Mouse (Mus musculus) brain, embryonic 14.5 days (tissue): ENCODE data around the gene Gbe1. TPM values are rescaled to one million over a fixed set of nuclear protein-coding genes. Genes with fewer than 3 reads are reported as not detected.

Experiments
- DNase-seq: peaks from one replicate; pipeline ENCODE4 v3.0.0-alpha.2; 2011; ENCODE audit warnings: low read depth
- CTCF ChIP-seq: fragments of 200-500 bp; IDR thresholded peaks from 2 replicates; pipeline ENCODE4 v1.5.1; 2012; ENCODE audit warnings: inconsistent platforms, mild to moderate bottlenecking, moderate library complexity, borderline replicate concordance; ENCODE audit not compliant: insufficient read depth, insufficient read length; ENCODE audit errors: extremely low read depth
- POLR2A ChIP-seq: fragments of 200-500 bp; IDR thresholded peaks from 2 replicates; pipeline ENCODE4 v1.6.1; 2012; ENCODE audit warnings: mild to moderate bottlenecking, inconsistent platforms, borderline replicate concordance; ENCODE audit not compliant: poor library complexity, insufficient read depth, insufficient read length, severe bottlenecking; ENCODE audit errors: extremely low read depth
- polyA plus RNA-seq: library from polyadenylated mRNA; depleted of rRNA; stranded (reverse); fragments of >200 nt; gene quantifications from 2 replicates; pipeline ENCODE4 v1.2.3, GENCODE M21; 2012; rRNA removed

The Gbe1 gene
- 7.3 and 8.9 TPM in 2 replicates for polyA plus RNA-seq

DNA sequence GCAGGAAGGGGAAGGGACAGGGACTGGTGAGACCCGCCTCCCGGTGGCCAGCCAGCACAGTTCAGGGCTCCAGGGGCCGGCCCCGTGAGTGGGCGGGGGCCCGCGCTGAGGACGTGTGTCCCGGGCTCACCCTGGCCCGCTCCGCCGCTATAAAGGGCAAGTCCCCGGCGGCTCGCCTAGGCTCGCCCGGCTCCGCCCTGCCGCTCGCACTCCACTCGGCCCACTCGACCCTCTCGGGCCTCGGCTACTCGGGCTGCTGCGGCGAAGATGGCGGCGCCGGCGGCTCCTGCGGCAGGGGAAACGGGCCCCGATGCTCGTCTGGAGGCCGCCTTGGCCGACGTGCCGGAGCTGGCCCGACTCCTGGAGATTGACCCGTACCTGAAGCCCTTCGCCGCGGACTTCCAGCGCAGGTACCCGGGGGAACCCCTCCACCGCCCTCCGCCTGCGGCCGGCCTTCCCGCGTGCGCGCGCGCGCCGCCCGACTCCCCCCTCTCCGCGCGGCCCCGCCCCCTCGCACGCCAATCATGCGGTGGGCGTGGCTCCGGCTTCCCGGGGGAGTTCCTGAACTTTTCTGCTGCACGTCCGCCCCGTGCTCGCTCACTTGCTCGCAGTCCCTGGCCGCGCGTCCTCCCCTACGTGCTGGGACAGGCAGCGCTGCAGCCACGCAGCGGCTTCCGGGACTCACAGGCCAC lies at the start of gene Gbe1:
Gene Gbe1 (plus strand): TSS at position 64 of the 692 bp plus-strand sequence.
- TF ChIP-seq CTCF (no peak), POLR2A (peak; percentile 96)
- peak; percentile 95 for DNase-seq

DNA sequence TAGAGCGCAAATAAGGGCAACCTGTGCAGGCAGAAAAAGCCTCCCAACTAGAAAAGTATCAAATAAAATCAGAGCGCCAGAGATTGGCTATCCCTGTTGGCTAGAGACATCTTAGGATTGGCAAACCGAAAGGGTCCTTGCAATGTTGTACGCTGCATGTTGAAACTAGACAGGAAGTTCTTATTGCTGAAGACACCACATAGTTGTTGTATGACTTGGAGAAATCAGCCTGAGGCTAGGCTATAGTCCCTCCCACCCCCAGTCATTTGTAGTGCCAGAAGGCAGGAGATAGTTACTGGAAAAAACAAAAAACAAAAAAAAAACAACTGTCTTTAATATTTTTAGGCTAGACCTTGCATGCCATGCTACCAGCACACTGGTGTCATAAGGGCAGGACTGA lies 3.1 kb upstream of the Gbe1 start:
- TF ChIP-seq POLR2A (no peak), CTCF (no peak)
- DNase-seq: no peak

DNA sequence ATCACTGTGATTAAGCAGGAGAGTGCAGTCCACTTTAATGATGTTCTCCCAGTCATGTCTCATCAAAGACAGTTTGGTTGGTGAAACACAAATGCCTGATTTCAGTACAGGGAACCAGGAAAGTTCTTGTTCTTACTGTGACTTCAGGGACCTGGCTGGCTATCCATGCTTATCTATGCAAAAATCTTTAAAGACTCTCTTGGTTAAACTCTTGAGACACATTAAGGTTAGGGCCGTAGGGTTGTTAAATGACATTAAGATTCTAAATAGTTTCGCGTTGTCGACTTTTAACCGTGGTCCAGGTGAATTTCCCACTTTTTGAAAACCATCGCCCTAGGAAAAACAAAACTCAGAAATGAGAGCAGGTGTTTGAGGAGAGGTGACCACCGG lies 258 bp upstream of the Gbe1 start:
- TF ChIP-seq POLR2A: no peak
- no peak for TF ChIP-seq CTCF
- peak; percentile 35 for DNase-seq

DNA sequence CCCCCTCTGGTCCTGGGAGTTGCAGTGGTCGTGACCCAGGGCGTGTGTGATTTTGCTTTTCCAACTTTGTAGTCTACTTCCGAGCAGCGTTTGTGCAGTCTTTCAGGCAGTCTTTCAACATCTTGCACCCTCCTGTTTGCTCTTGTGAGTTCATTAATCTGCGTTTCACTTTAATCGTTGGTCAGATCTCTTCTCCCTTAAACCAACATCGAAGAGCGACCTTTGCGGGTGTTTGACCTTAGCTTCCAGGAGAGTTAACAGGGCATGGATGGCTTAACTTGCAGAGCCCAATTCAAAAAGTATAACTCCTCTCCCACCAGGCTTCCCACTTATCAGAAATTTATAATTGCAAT lies 805 bp downstream of the Gbe1 start:
- TF ChIP-seq POLR2A (no peak), CTCF (no peak)
- DNase-seq: no peak

DNA sequence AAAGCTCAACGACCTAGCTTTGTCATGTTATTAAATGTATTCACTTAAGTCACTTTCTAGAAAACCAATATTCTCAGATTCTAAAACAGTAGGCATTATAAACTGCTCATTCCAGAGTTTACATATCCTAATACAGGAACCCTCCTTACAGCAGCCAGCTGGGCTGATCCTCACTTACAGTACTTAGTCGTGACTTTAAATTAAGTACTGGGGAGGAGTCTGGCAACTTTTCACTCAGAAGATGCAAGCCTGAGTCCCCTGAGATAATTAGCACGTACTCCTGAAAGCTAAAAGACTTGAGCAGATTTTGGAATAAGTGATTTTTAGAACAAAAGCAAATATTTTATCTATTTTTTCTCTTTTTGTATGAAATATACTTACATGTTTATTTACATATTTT lies 1.5 kb downstream of the Gbe1 start:
- TF ChIP-seq POLR2A (no peak), CTCF (no peak)
- DNase-seq: peak; percentile 45

DNA sequence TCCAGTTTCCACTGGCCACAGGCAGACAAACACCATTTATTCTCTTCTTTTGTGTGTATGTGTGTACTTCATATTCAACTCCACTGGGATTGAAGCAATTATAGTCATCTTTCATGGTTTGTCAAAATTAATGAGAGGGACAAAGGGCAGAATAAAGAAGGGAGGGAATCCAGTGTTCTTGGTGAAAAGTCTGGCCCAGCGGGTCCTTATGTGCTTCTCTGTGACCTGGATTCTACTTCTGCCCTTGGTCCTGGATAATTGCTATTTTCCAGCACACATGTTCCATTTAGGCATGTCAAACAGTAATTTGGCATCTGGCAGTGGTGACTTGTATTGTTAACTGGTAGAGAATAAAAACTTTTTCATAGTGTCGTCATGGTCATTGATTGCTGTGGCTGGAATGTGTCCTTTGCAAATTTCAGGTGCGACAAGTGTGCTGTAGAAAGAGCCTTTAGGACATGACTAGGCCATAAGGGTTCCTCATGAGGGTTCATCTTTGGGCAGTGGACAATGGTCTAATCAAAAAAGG lies 2.2 kb downstream of the Gbe1 start:
- peak; percentile 49 for DNase-seq
- TF ChIP-seq POLR2A (no peak), CTCF (no peak)

DNA sequence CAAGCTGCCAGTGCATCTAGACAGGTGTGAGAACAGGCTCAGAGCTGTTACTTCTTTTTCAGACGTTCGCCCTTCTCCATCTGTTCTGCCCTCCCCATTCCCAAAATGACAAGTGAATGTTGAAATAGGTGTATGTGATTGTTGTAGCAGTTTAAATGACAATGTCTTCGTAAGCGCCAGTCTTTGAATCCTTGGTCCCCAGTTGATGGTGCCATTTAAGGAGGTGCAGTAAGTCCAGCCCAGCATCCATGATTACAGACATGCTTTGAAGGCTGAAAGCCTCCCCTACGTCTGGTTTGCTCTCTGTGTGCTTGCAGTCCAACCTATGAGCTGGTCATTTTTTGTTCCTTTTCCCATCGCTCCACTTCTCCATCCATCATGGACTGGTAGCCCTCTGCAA lies 5.6 kb downstream of the Gbe1 start:
- DNase-seq: no peak
- no peak for TF ChIP-seq POLR2A
- TF ChIP-seq CTCF: no peak

DNA sequence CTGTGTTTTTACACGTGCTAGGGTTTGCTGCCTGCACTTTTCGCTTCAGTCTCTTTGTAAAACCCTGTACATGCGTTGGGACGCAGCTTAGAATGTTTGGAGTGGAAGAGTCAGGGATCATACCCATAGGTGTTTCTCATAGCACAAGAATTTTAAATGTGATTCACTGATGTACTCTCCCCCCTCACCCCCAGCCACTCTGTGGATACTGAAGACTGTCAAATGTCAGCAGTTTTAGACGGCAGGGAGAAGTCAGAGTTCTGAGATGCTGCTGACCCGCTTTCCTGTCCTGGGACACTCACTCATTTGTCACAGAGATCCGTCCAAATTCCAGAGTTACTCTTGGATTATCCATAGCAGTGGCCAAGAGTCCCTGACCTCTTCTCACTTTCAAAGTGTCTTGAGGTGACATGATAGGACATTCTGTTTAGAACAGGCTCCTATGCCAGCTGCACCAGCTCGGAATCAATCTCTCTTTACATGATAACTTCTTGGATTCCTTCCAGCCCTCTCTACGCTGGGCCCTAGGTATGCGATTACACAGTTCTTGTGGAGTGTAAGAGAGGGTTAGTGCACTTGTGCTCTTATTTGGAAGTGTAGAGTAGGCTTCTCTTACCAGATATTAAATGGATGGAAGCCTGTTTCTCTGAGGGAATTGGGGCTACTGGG lies 7.0 kb downstream of the Gbe1 start:
- TF ChIP-seq POLR2A: no peak
- no peak for TF ChIP-seq CTCF
- DNase-seq: peak; percentile 19

DNA sequence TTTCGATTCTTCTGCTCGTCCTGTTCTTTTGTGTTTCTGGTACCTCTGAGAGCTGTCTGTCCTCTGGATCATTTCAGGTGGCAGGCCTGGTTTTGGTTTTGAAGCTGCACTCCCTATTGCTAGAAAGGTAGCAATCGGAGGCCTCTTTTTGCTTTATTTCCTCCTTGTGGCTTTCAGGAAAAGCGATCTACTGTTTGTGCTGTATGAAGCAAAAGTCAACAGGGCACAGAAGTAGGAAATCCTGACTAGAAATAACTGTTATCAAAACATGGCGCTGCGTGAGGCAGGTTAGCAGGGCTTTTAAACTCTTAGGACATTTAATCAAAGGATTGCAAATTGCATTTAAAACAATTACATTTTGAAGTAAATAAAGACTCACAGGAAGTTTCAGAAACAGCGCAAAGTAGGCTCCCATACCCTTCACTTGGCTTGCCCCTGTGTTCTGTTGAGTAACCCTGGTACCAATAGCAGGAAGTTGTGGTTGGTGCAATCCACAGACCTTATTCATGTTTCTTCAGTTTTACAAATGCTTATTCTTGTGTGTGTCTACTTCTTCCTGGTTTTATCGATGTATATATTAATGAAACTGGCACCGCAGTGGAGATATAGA lies 12.7 kb downstream of the Gbe1 start:
- no peak for DNase-seq
- no peak for TF ChIP-seq POLR2A
- no peak for TF ChIP-seq CTCF

DNA sequence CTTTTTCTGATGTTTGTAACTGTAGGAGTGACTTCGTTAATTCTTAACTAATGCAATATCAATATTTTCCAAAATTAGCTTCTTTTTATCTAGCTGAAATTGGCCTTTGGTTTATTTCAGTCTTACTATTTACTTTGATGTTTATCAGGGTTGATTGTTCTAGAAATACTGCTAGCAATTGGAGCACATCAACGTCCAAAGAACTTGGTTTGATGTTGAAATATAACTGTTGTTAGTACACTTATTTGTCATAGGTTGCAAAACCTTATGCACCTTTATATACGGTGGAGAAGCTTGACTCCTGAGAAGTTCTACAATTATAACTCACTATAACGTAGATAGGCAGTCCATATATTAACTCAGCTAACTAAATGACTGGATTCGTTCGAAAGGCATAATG lies 14.8 kb downstream of the Gbe1 start:
- no peak for TF ChIP-seq POLR2A
- TF ChIP-seq CTCF: no peak
- DNase-seq: no peak

DNA sequence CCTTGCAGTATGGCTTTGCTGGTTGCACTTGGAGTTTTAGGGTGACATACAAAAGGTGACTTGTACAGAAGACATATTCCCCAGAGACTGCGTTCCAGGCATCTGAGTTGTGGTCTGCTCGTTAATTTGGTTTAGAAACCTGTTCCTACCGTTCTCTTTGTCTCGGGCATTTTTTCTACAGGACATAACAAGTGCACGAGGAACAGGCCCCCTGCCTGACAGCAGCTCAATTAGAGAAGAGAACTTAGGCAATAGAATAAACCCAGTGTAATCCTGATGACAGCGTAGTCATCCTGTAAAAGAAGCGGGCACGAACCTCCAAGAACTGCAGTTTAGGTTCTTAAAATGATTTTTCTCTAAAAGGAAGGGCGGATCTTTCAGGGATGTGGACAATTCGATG lies 15.3 kb downstream of the Gbe1 start:
- peak; percentile 59 for DNase-seq
- TF ChIP-seq POLR2A (no peak), CTCF (no peak)

DNA sequence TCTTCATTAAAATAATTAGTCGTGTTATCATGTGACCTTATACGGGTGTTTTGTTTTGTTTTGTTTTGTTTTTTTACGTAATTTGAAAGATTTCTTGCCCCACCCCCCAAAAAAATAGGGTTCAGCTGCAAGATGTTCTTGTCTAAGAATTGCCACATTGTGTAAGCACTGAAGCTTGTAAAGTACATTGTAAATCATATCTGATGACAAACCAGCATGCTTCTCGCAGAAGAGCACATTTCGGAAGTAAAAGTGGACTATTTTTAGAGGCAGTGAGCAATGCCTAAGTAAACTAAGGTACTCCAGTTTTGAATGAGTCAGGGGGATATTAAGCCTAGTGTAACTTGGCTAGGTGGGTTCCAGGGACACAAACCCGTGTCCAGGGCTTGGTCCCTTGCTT lies 15.7 kb downstream of the Gbe1 start:
- no peak for DNase-seq

DNA sequence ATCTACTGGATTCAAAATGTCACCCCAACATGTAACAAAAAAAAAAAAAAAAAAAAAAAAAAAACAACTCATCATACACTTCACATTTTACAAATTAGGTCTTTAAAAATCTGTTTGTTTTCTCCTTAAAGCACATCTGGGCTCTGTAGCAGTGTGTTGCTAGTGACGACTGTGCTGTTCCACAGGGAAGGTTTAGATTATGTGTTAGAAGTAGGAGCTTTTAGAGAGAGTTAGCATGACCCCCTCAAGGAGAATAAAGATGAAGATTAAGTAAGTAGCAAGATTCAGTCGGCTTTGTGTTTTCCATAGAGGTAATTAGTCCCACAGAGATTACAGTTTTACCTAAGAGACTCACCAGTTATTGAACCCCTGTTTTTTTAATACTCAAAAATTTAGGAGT lies 16.3 kb downstream of the Gbe1 start:
- DNase-seq: no peak

More for the DNA sequence above, 15.7 kb downstream of the Gbe1 start:
- TF ChIP-seq CTCF (no peak), POLR2A (no peak)

More for the DNA sequence above, 16.3 kb downstream of the Gbe1 start:
- TF ChIP-seq POLR2A (no peak), CTCF (no peak)
